Mouse (Mus musculus) liver, adult 2 months (tissue): ENCODE results near the gene Nsmce3. TPM values are rescaled to one million over a fixed set of nuclear protein-coding genes. Genes with fewer than 3 reads are reported as not detected.

Experiments
- DNase-seq: peaks from one replicate; pipeline ENCODE4 v3.0.0-alpha.2; 2011; ENCODE audit warnings: low read depth, low spot score; ENCODE audit errors: extremely low read depth
- H3K27ac ChIP-seq: fragments of 200-500 bp; replicated peaks from 2 replicates; pipeline ENCODE4 v1.5.1; 2012; ENCODE audit warnings: low read depth, mild to moderate bottlenecking, control low read depth, inconsistent platforms, low read length; ENCODE audit not compliant: insufficient read depth
- H3K27me3 ChIP-seq: fragments of 200-500 bp; 2 replicates; pipeline ENCODE4 v1.6.1; 2012; ENCODE audit warnings: mild to moderate bottlenecking, moderate library complexity, low read length, inconsistent platforms; ENCODE audit not compliant: control insufficient read depth, insufficient read depth
- H3K36me3 ChIP-seq: fragments of 200-500 bp; 2 replicates; pipeline ENCODE4 v1.6.1; 2012; ENCODE audit warnings: low read length, inconsistent platforms; ENCODE audit not compliant: control insufficient read depth, insufficient read depth
- H3K4me1 ChIP-seq: fragments of 200-500 bp; 2 replicates; pipeline ENCODE4 v1.6.1; 2011; ENCODE audit warnings: low read length; ENCODE audit not compliant: control insufficient read depth, insufficient read depth
- H3K4me3 ChIP-seq: fragments of 200-500 bp; 2 replicates; pipeline ENCODE4 v1.5.1; 2011; ENCODE audit warnings: low read depth, mild to moderate bottlenecking, control low read depth, low read length, moderate library complexity; ENCODE audit not compliant: insufficient read depth
- H3K79me2 ChIP-seq: fragments of 200-500 bp; 2 replicates; pipeline ENCODE4 v1.6.1; 2012; ENCODE audit warnings: inconsistent platforms, mild to moderate bottlenecking, low read length, moderate library complexity; ENCODE audit not compliant: control insufficient read depth, insufficient read depth
- H3K9ac ChIP-seq: fragments of 200-500 bp; 2 replicates; pipeline ENCODE4 v1.6.1; 2012; ENCODE audit warnings: low read depth, mild to moderate bottlenecking, control low read depth, inconsistent platforms, low read length
- CTCF ChIP-seq: fragments of 200-500 bp; IDR thresholded peaks from 2 replicates; pipeline ENCODE4 v1.5.1; 2011; ENCODE audit warnings: low read depth, low read length, control low read depth
- POLR2A ChIP-seq: fragments of 200-500 bp; IDR thresholded peaks from 2 replicates; pipeline ENCODE4 v1.6.1; 2011; ENCODE audit warnings: low read length, control low read depth; ENCODE audit not compliant: insufficient read depth; ENCODE audit errors: extremely low read depth
- WGBS: fragments of 180-500 bp; shearing (Covaris S2); methylation state at CpG from one replicate; pipeline ENCODE4 v1.1.7; 2018; 5-methylcytosine and 5-hydroxymethylcytosine counted together
- polyA plus RNA-seq: library from polyadenylated mRNA; depleted of rRNA; stranded (reverse); fragments of >200 nt; gene quantifications from 2 replicates; pipeline ENCODE4 v1.2.3, GENCODE M21; 2012
- total RNA-seq: library from RNA; depleted of rRNA; stranded (reverse); fragments of >200 nt; gene quantifications from 2 replicates; pipeline ENCODE4 v1.2.3, GENCODE M21; 2014

The Nsmce3 gene
- total and polyA plus RNA-seq, 2 experiments = 3.7 to 4.3 TPM

DNA sequence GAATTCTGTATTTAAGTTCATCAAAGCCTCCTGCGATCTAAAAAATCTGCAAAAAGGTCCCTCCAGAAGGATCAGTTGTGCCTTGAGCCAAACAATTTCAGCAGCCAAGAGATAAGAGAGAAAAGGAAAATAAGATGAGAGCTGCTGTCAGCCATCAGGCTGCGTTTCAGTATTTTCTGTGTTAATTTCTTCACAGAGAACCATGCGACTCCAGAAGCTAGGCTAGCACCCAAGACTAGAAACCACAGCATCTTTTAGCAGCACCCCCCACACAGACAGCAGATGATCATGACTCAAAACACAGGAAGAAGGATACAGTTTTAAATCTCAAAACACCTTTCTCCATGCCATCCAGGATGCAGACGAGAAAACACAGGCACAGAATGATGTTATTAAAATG, 2.1 kb upstream of the Nsmce3 start:
- Histone ChIP-seq H3K9ac (no peak overlapping the region), H3K4me1 (peaks cover 9% of the 10 kb centered on the region), H3K79me2 (no peaks in the 10 kb centered on the region), H3K27me3 (no peaks in the 10 kb centered on the region), H3K36me3 (no peaks in the 10 kb centered on the region), H3K4me3 (no peak overlapping the region), H3K27ac (no peak overlapping the region)
- no peak for TF ChIP-seq POLR2A
- no peak for DNase-seq
- 85% methylated on average over 4 of the region's 4 CpGs for WGBS

DNA sequence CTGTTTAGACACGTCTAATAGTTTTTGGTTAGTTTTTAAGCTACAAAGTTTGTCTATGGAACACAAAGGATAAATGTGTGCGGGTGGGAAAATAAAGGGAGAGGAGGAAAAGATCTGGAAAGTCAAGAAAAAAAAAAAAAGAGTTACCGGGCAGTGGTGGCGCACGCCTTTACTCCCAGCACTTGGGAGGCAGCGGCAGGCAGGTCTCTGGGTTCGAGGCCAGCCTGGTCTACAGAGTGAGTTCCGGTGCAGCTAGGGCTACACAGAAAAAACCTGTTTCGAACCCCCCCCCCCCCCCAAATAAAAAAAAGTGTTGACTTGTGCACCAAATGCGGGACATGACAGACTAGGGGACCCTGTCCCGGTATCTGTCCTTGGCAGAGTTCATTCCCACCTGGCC, 469 bp upstream of the Nsmce3 start:
- WGBS = 36% methylated on average over 11 of the region's 11 CpGs
- no peak for TF ChIP-seq POLR2A
- no peak for TF ChIP-seq CTCF
- no peaks in the 10 kb centered on the region for H3K27me3 ChIP-seq
- no peak for DNase-seq
- H3K36me3 ChIP-seq = no peaks in the 10 kb centered on the region
- no peaks in the 10 kb centered on the region for H3K79me2 ChIP-seq
- peak overlapping the region; percentile 89; the same call in 1 of the 2 replicates for H3K4me3 ChIP-seq
- no peak overlapping the region for H3K9ac ChIP-seq
- no peak overlapping the region for H3K27ac ChIP-seq
- H3K4me1 ChIP-seq = peaks cover 9% of the 10 kb centered on the region

DNA sequence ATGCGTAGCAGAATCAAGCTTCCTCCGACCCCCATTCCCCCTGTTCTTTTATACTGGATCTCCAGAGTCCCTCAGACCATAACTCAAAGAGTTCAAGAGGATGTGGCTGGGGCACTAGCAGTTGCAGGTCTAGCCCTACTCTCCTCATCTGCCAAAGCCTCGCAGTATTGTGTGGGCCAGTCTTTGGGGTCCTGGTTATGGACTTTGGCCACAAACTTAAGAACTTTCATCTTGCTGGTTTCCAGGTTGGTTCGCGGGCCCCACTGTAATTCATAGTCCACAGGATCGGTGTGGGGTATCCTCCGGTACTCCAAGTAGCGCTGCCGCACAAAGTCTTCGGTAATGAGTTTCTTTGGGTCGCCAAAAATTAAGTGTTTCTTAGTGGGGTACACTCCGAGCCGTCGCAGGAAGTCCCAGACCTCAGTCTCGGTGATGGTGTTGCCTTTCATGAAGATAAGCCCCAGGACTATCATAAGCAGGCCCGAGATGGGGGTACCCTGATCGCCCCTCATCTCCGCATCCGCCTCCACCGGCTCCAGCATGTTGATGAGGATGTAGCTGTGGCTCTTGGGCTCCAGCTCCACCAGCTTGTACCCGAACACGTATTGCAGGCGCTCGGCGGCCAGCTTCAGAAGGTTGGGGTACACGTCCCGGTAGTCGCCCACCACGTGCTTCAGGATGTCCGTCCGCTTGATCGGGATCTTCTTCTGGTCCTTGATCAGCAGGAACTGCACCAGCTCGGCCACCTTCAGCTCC, 632 bp downstream of the Nsmce3 start:
- TF ChIP-seq CTCF (no peak), POLR2A (no peak)
- Histone ChIP-seq H3K27me3 (no peaks in the 10 kb centered on the region), H3K36me3 (no peaks in the 10 kb centered on the region), H3K4me1 (peaks cover 9% of the 10 kb centered on the region), H3K4me3 (peak overlapping the region; percentile 89), H3K27ac (peak overlapping the region; percentile 78), H3K79me2 (no peaks in the 10 kb centered on the region), H3K9ac (peak overlapping the region; percentile 93)
- no peak for DNase-seq
- 2% methylated on average over 33 of the region's 33 CpGs for WGBS

DNA sequence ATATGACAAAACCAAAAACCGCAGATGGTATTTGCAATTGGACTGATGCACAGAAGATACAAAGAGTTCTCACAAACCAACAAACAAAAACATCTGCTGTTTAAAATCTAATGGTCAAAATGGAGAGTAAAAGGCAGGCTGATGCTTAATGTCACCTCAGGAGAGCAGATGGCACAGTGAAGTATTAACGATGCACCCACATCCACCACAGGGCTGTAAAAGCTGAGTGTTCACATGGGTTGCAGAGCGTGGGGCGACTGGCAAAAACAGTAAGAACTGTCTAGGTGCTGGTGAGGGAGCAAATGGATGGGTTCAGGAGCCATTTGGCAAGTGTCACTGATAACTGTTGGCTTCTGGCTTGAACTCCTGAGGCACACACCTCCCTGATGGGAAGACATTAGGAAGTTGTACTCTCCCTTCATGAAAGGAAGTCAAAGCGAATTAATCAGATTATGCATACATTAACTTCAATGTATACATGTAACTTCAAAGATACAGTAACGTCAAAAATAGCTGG, 3.2 kb downstream of the Nsmce3 start:
- no peak for DNase-seq
- no peak overlapping the region for H3K9ac ChIP-seq
- H3K36me3 ChIP-seq = no peaks in the 10 kb centered on the region
- H3K4me3 ChIP-seq = no peak overlapping the region
- WGBS = 91% methylated on average over 6 of the region's 6 CpGs
- H3K27me3 ChIP-seq = no peaks in the 10 kb centered on the region
- TF ChIP-seq POLR2A = no peak
- TF ChIP-seq CTCF = no peak
- peaks cover 9% of the 10 kb centered on the region for H3K4me1 ChIP-seq
- H3K27ac ChIP-seq = no peak overlapping the region
- no peaks in the 10 kb centered on the region for H3K79me2 ChIP-seq

DNA sequence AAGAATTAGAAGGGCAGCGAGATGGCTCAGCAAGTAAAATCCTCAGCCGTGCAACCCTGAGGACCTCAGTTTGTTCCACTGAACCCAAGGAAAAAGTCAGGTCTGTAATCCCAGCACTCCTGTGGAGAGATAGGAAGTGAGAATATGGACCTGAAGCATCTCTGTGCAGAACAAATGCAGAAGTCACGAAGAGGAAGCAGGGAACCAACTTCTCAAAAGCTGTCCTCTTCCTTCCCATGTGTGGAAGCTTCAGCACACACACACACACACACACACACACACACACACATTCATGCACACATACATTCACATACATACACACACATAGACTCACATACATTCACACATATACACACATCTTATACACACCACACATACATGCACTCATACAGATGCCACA, 9.3 kb downstream of the Nsmce3 start:
- Histone ChIP-seq H3K9ac (no peak overlapping the region), H3K79me2 (no peaks in the 10 kb centered on the region), H3K27ac (no peak overlapping the region), H3K4me1 (no peaks in the 10 kb centered on the region), H3K27me3 (no peaks in the 10 kb centered on the region), H3K36me3 (no peaks in the 10 kb centered on the region), H3K4me3 (no peak overlapping the region)
- TF ChIP-seq POLR2A = no peak
- TF ChIP-seq CTCF = no peak
- no peak for DNase-seq
- WGBS = 76% methylated on average over 3 of the region's 3 CpGs

DNA sequence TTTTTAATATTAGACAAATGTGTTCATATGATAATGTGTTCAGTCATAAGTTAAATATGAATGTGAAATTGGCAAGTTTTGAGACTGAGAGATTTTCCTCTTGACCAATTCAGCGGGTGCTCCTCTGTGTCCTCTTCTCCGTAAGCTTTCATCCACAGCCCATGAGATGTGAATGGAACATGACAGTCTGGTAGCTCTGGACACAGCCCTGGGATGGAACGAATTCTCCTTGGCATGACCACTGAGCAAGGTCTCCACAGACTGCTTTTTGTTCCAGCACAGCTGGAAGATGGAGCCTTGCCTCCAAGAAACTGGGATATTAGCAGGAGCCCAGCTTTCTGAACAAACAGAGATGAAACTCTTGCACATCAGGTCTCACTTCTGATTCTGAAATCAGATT, 9.8 kb downstream of the Nsmce3 start:
- Histone ChIP-seq H3K79me2 (no peaks in the 10 kb centered on the region), H3K27ac (no peak overlapping the region), H3K27me3 (no peaks in the 10 kb centered on the region), H3K36me3 (no peaks in the 10 kb centered on the region), H3K4me1 (no peaks in the 10 kb centered on the region), H3K4me3 (no peak overlapping the region), H3K9ac (no peak overlapping the region)
- TF ChIP-seq CTCF = no peak
- TF ChIP-seq POLR2A = no peak
- DNase-seq = no peak
- 73% methylated on average over 3 of the region's 3 CpGs for WGBS
